Mouse (Mus musculus): ENCODE results near the gene Rad17. TPM values are rescaled to one million over a fixed set of nuclear protein-coding genes. Genes with fewer than 3 reads are reported as not detected.

Rad17 gene
- polyA plus RNA-seq, 1 experiment from 2014 or later: 29.9 TPM

DNA sequence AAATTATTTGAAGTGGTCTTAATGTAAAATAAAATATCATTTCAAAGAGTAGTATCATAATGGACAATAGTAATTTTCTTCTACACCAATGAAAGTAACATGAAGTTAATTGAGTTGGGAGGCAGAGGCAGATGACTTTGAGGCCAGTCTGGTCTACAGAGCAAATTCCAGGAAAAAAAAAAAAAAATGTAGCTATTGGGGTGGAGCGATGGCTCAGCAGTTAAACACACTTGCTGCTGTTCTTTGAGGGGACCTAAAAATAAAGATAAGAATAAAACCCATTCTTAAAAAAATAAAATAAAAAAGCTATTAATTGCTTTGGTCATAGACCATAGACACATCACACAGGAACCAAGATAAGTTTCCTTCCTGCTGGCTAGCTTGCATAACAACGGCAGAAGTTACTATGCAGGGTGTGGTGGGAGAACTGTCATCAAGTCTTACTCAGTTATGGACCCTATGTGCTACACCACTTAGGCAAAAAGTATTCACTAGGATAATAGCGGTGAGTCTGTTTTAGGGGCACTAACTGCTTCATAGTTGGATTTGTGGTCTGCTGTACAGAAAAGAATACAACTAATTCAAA, 16.7 kb downstream of the Rad17 start:
- H3K4me3 ChIP-seq (ENCODE audit: low read depth, low read length): no peak overlapping the region

DNA sequence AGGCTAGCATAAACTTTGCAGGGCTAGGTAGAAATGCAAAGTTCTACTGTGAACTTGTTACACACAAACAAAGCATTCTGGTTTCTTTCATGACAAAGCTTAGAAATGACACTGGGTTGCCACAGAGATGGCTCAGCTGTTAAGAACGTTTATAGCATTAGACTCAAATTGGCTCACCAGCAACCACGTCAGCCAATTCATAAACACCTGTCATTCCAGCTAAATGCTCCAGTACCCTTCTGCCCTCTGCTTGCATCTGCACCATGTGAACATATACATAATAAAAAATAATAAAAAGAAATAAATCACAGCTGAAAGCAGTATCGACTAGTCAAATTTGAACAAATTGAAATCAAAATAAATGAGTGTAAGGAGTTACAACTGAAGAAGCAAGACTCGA, 28.6 kb downstream of the Rad17 start:
- H3K9ac ChIP-seq (ENCODE audit: low read depth, low read length): no peak overlapping the region
- WGBS: 87% methylated on average over 4 of the region's 4 CpGs
- H3K4me3 ChIP-seq (ENCODE audit: low read depth, low read length): no peak overlapping the region
- ATAC-seq (ENCODE audit: low FRiP score) (no peak), DNase-seq (ENCODE audit: low spot score) (no peak)
- H3K36me3 ChIP-seq (ENCODE audit: control insufficient read depth, insufficient read depth, low read length): 0 out of 2 replicates have a peak, but pooled peaks cover 3% of the 10 kb centered on the region
- no peaks in the 10 kb centered on the region for H3K4me1 ChIP-seq (replicated peaks; ENCODE audit: control insufficient read depth, insufficient read depth, low read length)
- H3K9me3 ChIP-seq (ENCODE audit: control insufficient read depth, low read length): no peaks in the 10 kb centered on the region
- H3K4me2 ChIP-seq (replicated peaks; ENCODE audit: low read depth, low read length): no peak overlapping the region
- no peaks in the 10 kb centered on the region; the same call in 1 of the 2 replicates for H3K27me3 ChIP-seq (ENCODE audit: control insufficient read depth, insufficient read depth, low read length)
- no peak overlapping the region for H3K27ac ChIP-seq (ENCODE audit: low read depth, low read length)

More for the DNA sequence above, 16.7 kb downstream of the Rad17 start:
- ATAC-seq (ENCODE audit: low FRiP score): no peak
- Histone ChIP-seq H3K36me3 (ENCODE audit: control insufficient read depth, insufficient read depth, low read length) (no peaks in the 10 kb centered on the region), H3K9me3 (ENCODE audit: control insufficient read depth, low read length) (no peaks in the 10 kb centered on the region), H3K9ac (ENCODE audit: low read depth, low read length) (no peak overlapping the region), H3K4me1 (replicated peaks; ENCODE audit: control insufficient read depth, insufficient read depth, low read length) (no peaks in the 10 kb centered on the region), H3K27me3 (ENCODE audit: control insufficient read depth, insufficient read depth, low read length) (no peaks in the 10 kb centered on the region), H3K27ac (ENCODE audit: low read depth, low read length) (no peak overlapping the region), H3K4me2 (replicated peaks; ENCODE audit: low read depth, low read length) (no peak overlapping the region)
- no peak for DNase-seq (ENCODE audit: low spot score)
- WGBS: 97% methylated on average over 3 of the region's 3 CpGs

DNA sequence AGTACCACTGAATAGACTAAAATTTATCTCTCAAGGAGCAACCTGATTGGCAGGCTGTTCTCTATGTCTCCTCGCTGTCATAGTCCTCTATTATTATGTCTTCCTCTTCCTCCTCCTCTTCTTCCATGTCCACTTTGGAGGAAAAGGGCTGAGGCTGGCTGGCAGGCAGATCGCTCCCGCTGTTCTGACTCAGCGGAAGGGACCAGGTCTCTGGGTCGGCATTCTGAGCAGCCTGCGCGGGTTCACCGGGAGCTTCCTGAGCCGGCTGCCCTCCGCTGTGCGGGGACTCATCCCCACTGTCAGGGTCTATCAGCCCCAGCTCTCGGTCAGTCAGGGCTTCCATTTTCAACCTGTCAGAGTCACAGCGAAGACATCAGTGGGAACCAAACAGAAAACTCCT, 33.3 kb downstream of the Rad17 start:
- no peak overlapping the region for H3K9ac ChIP-seq (ENCODE audit: low read depth, low read length)
- H3K36me3 ChIP-seq (ENCODE audit: control insufficient read depth, insufficient read depth, low read length): no peaks in the 10 kb centered on the region
- WGBS: 81% methylated on average over 13 of the region's 13 CpGs
- no peaks in the 10 kb centered on the region for H3K9me3 ChIP-seq (ENCODE audit: control insufficient read depth, low read length)
- no peak for DNase-seq (ENCODE audit: low spot score)
- no peak overlapping the region for H3K27ac ChIP-seq (ENCODE audit: low read depth, low read length)
- H3K4me2 ChIP-seq (replicated peaks; ENCODE audit: low read depth, low read length): no peak overlapping the region
- peaks cover 10% of the 10 kb centered on the region for H3K27me3 ChIP-seq (ENCODE audit: control insufficient read depth, insufficient read depth, low read length)
- no peak for ATAC-seq (ENCODE audit: low FRiP score)
- peaks cover 3% of the 10 kb centered on the region; the same call in 1 of the 2 replicates for H3K4me1 ChIP-seq (replicated peaks; ENCODE audit: control insufficient read depth, insufficient read depth, low read length)
- no peak overlapping the region for H3K4me3 ChIP-seq (ENCODE audit: low read depth, low read length)

DNA sequence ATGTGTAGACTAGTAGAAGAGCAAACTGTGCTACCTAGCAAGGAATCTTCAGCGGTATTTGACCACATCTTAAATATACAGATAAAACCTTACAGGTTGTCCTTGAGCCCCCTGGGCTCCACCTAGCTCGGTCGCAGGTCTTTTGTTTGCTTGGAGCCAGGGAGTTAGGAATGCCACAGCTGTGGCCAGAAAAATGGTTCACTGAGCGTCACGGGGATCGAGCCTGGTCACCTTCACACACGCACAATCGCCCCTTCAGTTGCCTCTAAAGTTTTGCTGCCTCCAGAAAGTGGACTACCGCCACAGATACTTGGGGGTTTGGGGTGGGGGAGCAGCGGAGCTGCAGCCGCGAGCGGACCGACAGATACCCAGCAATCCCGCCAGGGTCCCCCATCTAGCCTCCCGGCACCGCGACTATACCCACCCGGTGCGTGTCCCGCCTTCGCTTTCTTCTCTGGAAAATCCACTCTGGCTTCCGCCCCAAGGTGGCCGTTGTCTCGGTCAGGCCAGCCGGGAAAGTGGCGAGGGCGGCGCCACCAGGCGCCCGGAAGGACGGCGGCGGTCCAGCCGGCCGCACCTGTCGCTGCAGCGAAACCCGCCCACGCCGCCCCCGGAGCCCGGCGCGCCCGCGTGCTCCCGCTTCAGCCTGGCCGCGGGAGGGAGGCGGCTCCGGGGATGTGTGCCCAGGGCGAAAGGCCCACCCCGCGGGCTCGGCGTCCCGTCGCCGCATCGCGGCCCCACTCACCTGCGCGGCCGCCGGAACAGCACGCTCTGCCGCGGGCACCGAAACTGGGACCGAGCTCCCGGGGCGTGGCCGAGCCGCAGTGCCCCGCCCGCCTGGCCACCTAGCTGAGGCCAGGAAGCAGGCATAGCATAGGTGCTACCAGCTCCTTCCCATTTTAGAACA, 34.4 kb downstream of the Rad17 start, which contains the start of gene Marveld2:
Gene Marveld2, minus strand, starts transcription at position 791 of the 907 bp plus-strand sequence.
- Histone ChIP-seq H3K27me3 (ENCODE audit: control insufficient read depth, insufficient read depth, low read length) (peaks cover 10% of the 10 kb centered on the region), H3K36me3 (ENCODE audit: control insufficient read depth, insufficient read depth, low read length) (no peaks in the 10 kb centered on the region), H3K9ac (ENCODE audit: low read depth, low read length) (peak within 1 kb of the TSS; percentile 73), H3K9me3 (ENCODE audit: control insufficient read depth, low read length) (no peaks in the 10 kb centered on the region), H3K4me1 (replicated peaks; ENCODE audit: control insufficient read depth, insufficient read depth, low read length) (peaks cover 3% of the 10 kb centered on the region; the same call in 1 of the 2 replicates), H3K4me2 (replicated peaks; ENCODE audit: low read depth, low read length) (peak within 1 kb of the TSS; percentile 97), H3K4me3 (ENCODE audit: low read depth, low read length) (peak within 1 kb of the TSS; percentile 49), H3K27ac (ENCODE audit: low read depth, low read length) (no peak within 1 kb of the TSS)
- peak; percentile 48 for DNase-seq (ENCODE audit: low spot score)
- WGBS: 2% methylated on average over 72 of the region's 77 CpGs
- peak; percentile 51 for ATAC-seq (ENCODE audit: low FRiP score)

DNA sequence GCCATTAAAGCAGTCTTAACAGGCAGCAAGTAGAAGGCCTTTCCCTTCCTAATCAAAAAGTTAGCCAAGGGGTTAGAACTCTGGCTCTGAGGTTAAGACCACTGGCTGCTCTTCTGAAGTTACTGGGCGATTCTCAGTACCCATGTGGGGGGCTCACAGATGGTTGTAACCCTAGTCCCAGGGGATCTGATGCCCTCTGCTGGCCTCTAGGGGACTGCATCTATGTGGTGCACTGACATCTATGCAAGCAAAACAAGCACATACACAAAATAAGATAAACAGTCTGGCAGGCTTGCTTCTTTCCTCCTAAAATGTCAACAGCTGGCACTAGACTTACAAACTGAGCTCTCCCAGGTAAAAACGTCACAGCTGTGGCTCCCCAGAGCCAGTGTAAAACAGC, 37.9 kb downstream of the Rad17 start:
- no peaks in the 10 kb centered on the region for H3K36me3 ChIP-seq (ENCODE audit: control insufficient read depth, insufficient read depth, low read length)
- H3K4me2 ChIP-seq (replicated peaks; ENCODE audit: low read depth, low read length): no peak overlapping the region
- H3K27me3 ChIP-seq (ENCODE audit: control insufficient read depth, insufficient read depth, low read length): peaks cover 10% of the 10 kb centered on the region
- H3K4me1 ChIP-seq (replicated peaks; ENCODE audit: control insufficient read depth, insufficient read depth, low read length): peaks cover 3% of the 10 kb centered on the region; the same call in 1 of the 2 replicates
- H3K9me3 ChIP-seq (ENCODE audit: control insufficient read depth, low read length): no peaks in the 10 kb centered on the region
- no peak overlapping the region for H3K27ac ChIP-seq (ENCODE audit: low read depth, low read length)
- WGBS: 59% methylated on average over 2 of the region's 2 CpGs
- H3K4me3 ChIP-seq (ENCODE audit: low read depth, low read length): no peak overlapping the region
- DNase-seq (ENCODE audit: low spot score) (no peak), ATAC-seq (ENCODE audit: low FRiP score) (no peak)
- no peak overlapping the region for H3K9ac ChIP-seq (ENCODE audit: low read depth, low read length)

DNA sequence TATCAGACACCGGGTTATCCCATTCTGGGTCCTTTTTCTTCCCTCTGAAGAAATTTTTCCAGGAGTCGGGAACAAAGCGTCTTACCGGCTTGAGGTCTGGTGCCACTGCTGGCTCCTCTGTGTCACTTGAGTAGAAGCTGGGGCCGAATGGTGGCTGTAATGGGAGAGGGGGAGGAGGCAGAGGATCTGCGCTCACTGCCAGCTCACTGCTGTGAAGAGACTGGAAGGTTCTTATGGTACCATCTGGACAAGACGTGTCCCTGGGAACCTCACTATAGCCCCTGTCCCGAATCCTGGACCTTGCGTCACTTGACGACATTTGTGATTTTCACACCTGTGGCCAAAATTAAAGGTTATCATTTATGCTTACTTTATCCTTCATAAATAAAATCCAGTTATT, 38.6 kb downstream of the Rad17 start:
- 90% methylated on average over 10 of the region's 10 CpGs for WGBS
- no peak overlapping the region for H3K9ac ChIP-seq (ENCODE audit: low read depth, low read length)
- H3K36me3 ChIP-seq (ENCODE audit: control insufficient read depth, insufficient read depth, low read length): no peaks in the 10 kb centered on the region
- peaks cover 3% of the 10 kb centered on the region; the same call in 1 of the 2 replicates for H3K4me1 ChIP-seq (replicated peaks; ENCODE audit: control insufficient read depth, insufficient read depth, low read length)
- peaks cover 10% of the 10 kb centered on the region for H3K27me3 ChIP-seq (ENCODE audit: control insufficient read depth, insufficient read depth, low read length)
- ATAC-seq (ENCODE audit: low FRiP score): no peak
- H3K9me3 ChIP-seq (ENCODE audit: control insufficient read depth, low read length): no peaks in the 10 kb centered on the region
- no peak for DNase-seq (ENCODE audit: low spot score)
- H3K27ac ChIP-seq (ENCODE audit: low read depth, low read length): no peak overlapping the region
- H3K4me3 ChIP-seq (ENCODE audit: low read depth, low read length): no peak overlapping the region
- H3K4me2 ChIP-seq (replicated peaks; ENCODE audit: low read depth, low read length): no peak overlapping the region

DNA sequence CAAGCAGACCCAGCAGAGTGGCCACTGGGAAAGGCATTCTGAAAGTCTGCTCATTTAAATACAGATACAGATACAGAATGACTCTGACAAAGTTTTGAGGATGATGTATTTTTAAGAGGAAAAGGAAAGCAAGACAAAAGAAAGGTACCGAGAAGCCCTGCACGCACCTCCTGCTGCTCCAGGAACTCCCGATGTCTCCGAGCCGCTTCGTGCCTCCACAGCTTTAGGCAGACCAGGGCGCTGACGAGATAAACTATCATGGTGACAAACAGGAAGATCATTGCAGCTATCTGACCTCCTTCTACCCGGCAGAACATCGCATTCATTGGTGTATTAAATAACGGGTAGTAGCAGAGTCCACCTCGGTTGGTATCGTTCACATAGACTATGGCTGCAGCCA, 39.6 kb downstream of the Rad17 start:
- H3K9me3 ChIP-seq (ENCODE audit: control insufficient read depth, low read length): no peaks in the 10 kb centered on the region
- WGBS: 95% methylated on average over 13 of the region's 13 CpGs
- no peak overlapping the region for H3K27ac ChIP-seq (ENCODE audit: low read depth, low read length)
- H3K9ac ChIP-seq (ENCODE audit: low read depth, low read length): no peak overlapping the region
- DNase-seq (ENCODE audit: low spot score) (no peak), ATAC-seq (ENCODE audit: low FRiP score) (no peak)
- H3K27me3 ChIP-seq (ENCODE audit: control insufficient read depth, insufficient read depth, low read length): peaks cover 4% of the 10 kb centered on the region
- H3K36me3 ChIP-seq (ENCODE audit: control insufficient read depth, insufficient read depth, low read length): no peaks in the 10 kb centered on the region
- no peak overlapping the region for H3K4me3 ChIP-seq (ENCODE audit: low read depth, low read length)
- H3K4me1 ChIP-seq (replicated peaks; ENCODE audit: control insufficient read depth, insufficient read depth, low read length): no peaks in the 10 kb centered on the region
- H3K4me2 ChIP-seq (replicated peaks; ENCODE audit: low read depth, low read length): no peak overlapping the region

DNA sequence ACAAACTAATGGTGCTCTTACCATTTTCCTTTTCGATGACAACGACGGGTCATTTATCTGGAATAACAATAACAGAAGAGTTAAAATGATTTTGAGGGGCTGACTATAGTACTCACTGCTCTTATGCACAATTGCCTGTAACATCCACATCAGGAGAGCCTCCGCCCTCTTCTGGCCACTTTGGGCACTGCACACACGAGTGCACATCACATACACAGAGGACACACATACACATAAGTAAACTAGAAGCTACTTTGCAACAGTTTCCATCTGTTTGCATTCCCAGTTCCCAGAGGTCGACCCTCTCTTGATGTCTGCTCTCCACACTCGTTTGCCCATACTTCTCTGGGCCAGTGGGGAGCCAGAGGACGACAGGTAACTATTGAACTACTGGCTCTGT, 43.1 kb downstream of the Rad17 start:
- DNase-seq (ENCODE audit: low spot score) (no peak), ATAC-seq (ENCODE audit: low FRiP score) (no peak)
- Histone ChIP-seq H3K4me1 (replicated peaks; ENCODE audit: control insufficient read depth, insufficient read depth, low read length) (no peaks in the 10 kb centered on the region), H3K36me3 (ENCODE audit: control insufficient read depth, insufficient read depth, low read length) (no peaks in the 10 kb centered on the region), H3K9me3 (ENCODE audit: control insufficient read depth, low read length) (no peaks in the 10 kb centered on the region), H3K4me3 (ENCODE audit: low read depth, low read length) (no peak overlapping the region), H3K4me2 (replicated peaks; ENCODE audit: low read depth, low read length) (no peak overlapping the region), H3K9ac (ENCODE audit: low read depth, low read length) (no peak overlapping the region), H3K27me3 (ENCODE audit: control insufficient read depth, insufficient read depth, low read length) (no peaks in the 10 kb centered on the region), H3K27ac (ENCODE audit: low read depth, low read length) (no peak overlapping the region)
- 89% methylated on average over 8 of the region's 8 CpGs for WGBS
